Mouse (Mus musculus) limb, embryonic 15.5 days (tissue): ENCODE results near the gene Fbxo10. TPM values are rescaled to one million over a fixed set of nuclear protein-coding genes. Genes with fewer than 3 reads are reported as not detected.
"Not testable (repeated sequence)": the region's sequence is repeated elsewhere in the genome, so short reads cannot be mapped to it uniquely, and the experiment has no call there.

Experiments
- ATAC-seq: fragments of 200-750 bp; cut with Nextera tagmentation; 2 replicates; pipeline ENCODE4 v1.8.0; 2017; ENCODE audit warnings: low read depth, moderate TSS enrichment; ENCODE audit not compliant: insufficient number of reproducible peaks, low FRiP score, low TSS enrichment
- H3K27ac ChIP-seq: fragments of 300-500 bp; sonication (generic); 2 replicates; pipeline ENCODE4 v1.5.1; 2015; ENCODE audit warnings: moderate library complexity, mild to moderate bottlenecking, inconsistent platforms
- H3K27me3 ChIP-seq: fragments of 300-500 bp; sonication (generic); 2 replicates; pipeline ENCODE4 v1.6.1; 2015; ENCODE audit warnings: inconsistent platforms
- H3K36me3 ChIP-seq: fragments of 300-500 bp; sonication (generic); 2 replicates; pipeline ENCODE4 v1.6.1; 2015; ENCODE audit warnings: inconsistent platforms
- H3K4me1 ChIP-seq: fragments of 300-500 bp; sonication (generic); 2 replicates; pipeline ENCODE4 v1.6.1; 2015; ENCODE audit warnings: inconsistent platforms
- H3K4me2 ChIP-seq: fragments of 300-500 bp; sonication (generic); 2 replicates; pipeline ENCODE4 v1.6.1; 2015; ENCODE audit warnings: mild to moderate bottlenecking, inconsistent platforms
- H3K4me3 ChIP-seq: fragments of 300-500 bp; sonication (generic); 2 replicates; pipeline ENCODE4 v1.5.1; 2015; ENCODE audit warnings: mild to moderate bottlenecking, inconsistent platforms
- H3K9ac ChIP-seq: fragments of 300-500 bp; sonication (generic); 2 replicates; pipeline ENCODE4 v1.6.1; 2015; ENCODE audit warnings: inconsistent platforms
- H3K9me3 ChIP-seq: fragments of 300-500 bp; sonication (generic); 2 replicates; pipeline ENCODE4 v1.6.1; 2016; ENCODE audit warnings: inconsistent platforms
- WGBS: fragments of 180-500 bp; shearing (Covaris S2); methylation state at CpG from one replicate; pipeline ENCODE4 v1.1.7; 2015; 5-methylcytosine and 5-hydroxymethylcytosine counted together
- polyA plus RNA-seq: library from polyadenylated mRNA; unstranded; fragments of >200 nt; fragmentation: Nextera tagmentation; extraction: Ambion mirVana; gene quantifications from 2 replicates; pipeline ENCODE4 v1.2.1, GENCODE M21; 2015

Gene Fbxo10
- polyA plus RNA-seq, 1 experiment from 2014 or later: 18.0 TPM

GRCm38 (mm10) chr4:45015615-45016014 is 68.8 kb downstream of the Fbxo10 start:
- no peak for ATAC-seq
- no peaks in the 10 kb centered on the region for H3K9me3 ChIP-seq
- H3K4me2 ChIP-seq: no peak overlapping the region
- no peaks in the 10 kb centered on the region for H3K36me3 ChIP-seq
- H3K4me1 ChIP-seq: peaks cover 27% of the 10 kb centered on the region
- no peaks in the 10 kb centered on the region for H3K27me3 ChIP-seq
- H3K27ac ChIP-seq: no peak overlapping the region
- 10% methylated on average over 3 of the region's 3 CpGs for WGBS
- H3K9ac ChIP-seq: no peak overlapping the region
- no peak overlapping the region for H3K4me3 ChIP-seq

GRCm38 (mm10) chr4:45013537-45013936 is 70.9 kb downstream of the Fbxo10 start:
- peaks cover 22% of the 10 kb centered on the region for H3K4me1 ChIP-seq

GRCm38 (mm10) chr4:45013031-45013431 is 71.4 kb downstream of the Fbxo10 start:
- no peaks in the 10 kb centered on the region for H3K27me3 ChIP-seq
- H3K9me3 ChIP-seq: no peaks in the 10 kb centered on the region
- H3K36me3 ChIP-seq: no peaks in the 10 kb centered on the region
- 1% methylated on average over 13 of the region's 13 CpGs for WGBS
- no peak for ATAC-seq
- peaks cover 22% of the 10 kb centered on the region for H3K4me1 ChIP-seq
- H3K4me2 ChIP-seq: peak overlapping the region; percentile 60
- peak overlapping the region; percentile 82 for H3K27ac ChIP-seq
- peak overlapping the region; percentile 50 for H3K9ac ChIP-seq
- peak overlapping the region; percentile 81 for H3K4me3 ChIP-seq

More at GRCm38 (mm10) chr4:45013537-45013936, 70.9 kb downstream of the Fbxo10 start:
- Histone ChIP-seq H3K9me3 (no peaks in the 10 kb centered on the region), H3K36me3 (no peaks in the 10 kb centered on the region), H3K27me3 (no peaks in the 10 kb centered on the region), H3K27ac (no peak overlapping the region), H3K9ac (peak overlapping the region; percentile 50; the same call in 1 of the 2 replicates), H3K4me2 (peak overlapping the region; percentile 60), H3K4me3 (peak overlapping the region; percentile 81)
- WGBS: 2% methylated on average over 2 of the region's 2 CpGs
- ATAC-seq: no peak

- Histone ChIP-seq H3K4me2 (peak within 1 kb of the TSS; percentile 62), H3K9me3 (no peaks in the 10 kb centered on the region), H3K36me3 (no peaks in the 10 kb centered on the region), H3K9ac (peak within 1 kb of the TSS; percentile 90), H3K27ac (peak within 1 kb of the TSS; percentile 97), H3K4me1 (peaks cover 22% of the 10 kb centered on the region), H3K27me3 (no peaks in the 10 kb centered on the region), H3K4me3 (peak within 1 kb of the TSS; percentile 81)
- peak; percentile 99 for ATAC-seq
- WGBS: under 1% methylated on average over 59 of the region's 63 CpGs
Observed at GRCm38 (mm10) chr4:45012105-45012975, 72.1 kb downstream of the Fbxo10 start, which contains the start of gene Zbtb5. TSS of gene Zbtb5 (minus strand) at chr4:45012412.

- Histone ChIP-seq H3K9me3 (no peaks in the 10 kb centered on the region), H3K36me3 (no peaks in the 10 kb centered on the region), H3K4me1 (peaks cover 22% of the 10 kb centered on the region), H3K27me3 (no peaks in the 10 kb centered on the region), H3K4me2 (peak overlapping the region; percentile 62), H3K9ac (peak overlapping the region; percentile 90), H3K4me3 (peak overlapping the region; percentile 81), H3K27ac (peak overlapping the region; percentile 97)
- ATAC-seq: peak; percentile 62
- WGBS: under 1% methylated on average over 31 of the region's 31 CpGs
Observed at GRCm38 (mm10) chr4:45011581-45012104, 72.8 kb downstream of the Fbxo10 start.

- ATAC-seq: no peak
- Histone ChIP-seq H3K4me1 (peaks cover 22% of the 10 kb centered on the region), H3K9ac (peak overlapping the region; percentile 90), H3K27me3 (no peaks in the 10 kb centered on the region), H3K36me3 (no peaks in the 10 kb centered on the region), H3K4me2 (peak overlapping the region; percentile 62), H3K9me3 (no peaks in the 10 kb centered on the region), H3K27ac (peak overlapping the region; percentile 97; the same call in 1 of the 2 replicates), H3K4me3 (peak overlapping the region; percentile 81)
- WGBS: 8% methylated on average over 11 of the region's 11 CpGs
Observed at GRCm38 (mm10) chr4:45010806-45011415, 73.5 kb downstream of the Fbxo10 start.

- WGBS: 77% methylated on average over 3 of the region's 3 CpGs
- no peak overlapping the region for H3K9ac ChIP-seq
- H3K4me1 ChIP-seq: peaks cover 9% of the 10 kb centered on the region
- no peak for ATAC-seq
- no peaks in the 10 kb centered on the region for H3K9me3 ChIP-seq
- H3K4me3 ChIP-seq: no peak overlapping the region
- H3K27ac ChIP-seq: no peak overlapping the region
- no peak overlapping the region for H3K4me2 ChIP-seq
- H3K36me3 ChIP-seq: peaks cover 6% of the 10 kb centered on the region; the same call in 1 of the 2 replicates
- H3K27me3 ChIP-seq: no peaks in the 10 kb centered on the region
Observed at GRCm38 (mm10) chr4:45005452-45005851, 79.0 kb downstream of the Fbxo10 start.

- Histone ChIP-seq H3K4me3 (no peak overlapping the region), H3K9ac (no peak overlapping the region), H3K9me3 (no peaks in the 10 kb centered on the region), H3K4me1 (no peaks in the 10 kb centered on the region), H3K27me3 (no peaks in the 10 kb centered on the region), H3K4me2 (no peak overlapping the region), H3K36me3 (peaks cover 5% of the 10 kb centered on the region; the same call in 1 of the 2 replicates), H3K27ac (no peak overlapping the region)
- no peak for ATAC-seq
- 85% methylated on average over 6 of the region's 6 CpGs for WGBS
Observed at GRCm38 (mm10) chr4:45000001-45000400, 84.4 kb downstream of the Fbxo10 start.

GRCm38 (mm10) chr4:44998071-44998470 is 86.3 kb downstream of the Fbxo10 start:
- H3K27me3 ChIP-seq: no peaks in the 10 kb centered on the region
- H3K27ac ChIP-seq: no peak overlapping the region
- H3K4me2 ChIP-seq: no peak overlapping the region
- no peaks in the 10 kb centered on the region for H3K4me1 ChIP-seq
- ATAC-seq: no peak
- peaks cover 17% of the 10 kb centered on the region for H3K36me3 ChIP-seq
- H3K9ac ChIP-seq: no peak overlapping the region
- no peaks in the 10 kb centered on the region for H3K9me3 ChIP-seq
- H3K4me3 ChIP-seq: no peak overlapping the region
- WGBS: 72% methylated on average over 3 of the region's 3 CpGs

GRCm38 (mm10) chr4:44994776-44995175 is 89.6 kb downstream of the Fbxo10 start:
- ATAC-seq: no peak
- peaks cover 44% of the 10 kb centered on the region for H3K36me3 ChIP-seq
- WGBS: 87% methylated on average over 18 of the region's 18 CpGs

GRCm38 (mm10) chr4:44993847-44994246 is 90.6 kb downstream of the Fbxo10 start:
- no peak for ATAC-seq
- H3K4me2 ChIP-seq: no peak overlapping the region
- no peaks in the 10 kb centered on the region for H3K27me3 ChIP-seq
- H3K36me3 ChIP-seq: peaks cover 53% of the 10 kb centered on the region
- no peak overlapping the region for H3K27ac ChIP-seq
- no peak overlapping the region for H3K9ac ChIP-seq
- WGBS: 90% methylated on average over 9 of the region's 9 CpGs
- H3K4me1 ChIP-seq: no peaks in the 10 kb centered on the region
- no peaks in the 10 kb centered on the region for H3K9me3 ChIP-seq
- no peak overlapping the region for H3K4me3 ChIP-seq

More at GRCm38 (mm10) chr4:44994776-44995175, 89.6 kb downstream of the Fbxo10 start:
- Histone ChIP-seq H3K27me3 (no peaks in the 10 kb centered on the region), H3K9ac (no peak overlapping the region), H3K9me3 (no peaks in the 10 kb centered on the region), H3K4me1 (no peaks in the 10 kb centered on the region), H3K4me3 (no peak overlapping the region), H3K4me2 (no peak overlapping the region), H3K27ac (no peak overlapping the region)

GRCm38 (mm10) chr4:44993179-44993578 is 91.2 kb downstream of the Fbxo10 start:
- peaks cover 59% of the 10 kb centered on the region for H3K36me3 ChIP-seq
- H3K4me1 ChIP-seq, H3K9ac ChIP-seq, H3K27ac ChIP-seq, ATAC-seq, H3K4me3 ChIP-seq, H3K9me3 ChIP-seq, H3K4me2 ChIP-seq, H3K27me3 ChIP-seq: not testable (repeated sequence)
- WGBS: 84% methylated on average over 14 of the region's 14 CpGs
